Comparison of ENCODE assay signal across 8 mouse cellular contexts in the genomic region with DNA sequence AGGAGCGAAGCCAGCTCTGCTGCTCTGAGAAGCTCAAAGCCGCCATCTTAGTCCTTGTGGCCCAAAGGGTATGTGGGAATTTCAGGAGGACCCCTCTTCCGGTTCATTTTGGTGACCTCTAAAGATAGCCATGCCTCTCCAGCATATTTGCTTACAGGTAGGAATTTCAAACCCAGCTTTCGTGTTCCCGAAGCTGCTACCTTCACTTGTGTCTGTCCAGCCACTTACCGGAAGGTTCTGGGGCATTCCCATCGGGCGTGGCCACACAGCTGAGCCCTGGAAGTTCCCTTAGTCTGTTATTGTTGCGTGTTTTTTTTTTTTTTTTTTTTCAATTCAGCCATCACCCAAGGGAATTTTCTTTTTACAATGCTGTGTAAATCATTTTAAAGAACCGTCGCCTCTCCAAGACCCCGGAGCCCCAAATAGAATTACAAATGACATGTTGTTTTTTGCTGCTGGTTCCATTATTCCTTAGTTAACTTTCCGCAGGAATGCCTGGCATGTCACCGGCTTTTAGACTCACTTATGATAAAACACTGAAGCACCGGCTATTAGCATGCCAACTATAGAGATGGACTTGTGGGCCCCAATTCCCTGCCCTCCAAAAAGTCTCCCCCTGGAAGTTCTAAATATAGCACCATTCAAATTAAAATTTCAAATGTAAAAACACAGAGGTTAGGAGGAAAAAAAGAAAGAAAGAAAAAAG. TPM values are rescaled to one million over a fixed set of nuclear protein-coding genes. Genes with fewer than 3 reads are reported as not detected.
DNase-seq lines count a peak whose midpoint lies in the region; ATAC-seq and TF ChIP-seq lines count a peak whose summit lies in the region.

No protein-coding gene starts in this region.

- peaks cover 30% of the 10 kb centered on the region for H3K4me1 ChIP-seq in heart, embryonic 12.5 days (replicated peaks)
- H3K4me1 ChIP-seq in forebrain, embryonic 15.5 days = peaks cover 15% of the 10 kb centered on the region
- 0 out of 2 replicates have a peak, but pooled peaks cover 5% of the 10 kb centered on the region for H3K4me1 ChIP-seq in neural tube, embryonic 14.5 days (ENCODE audit: control insufficient read depth, insufficient read depth, low read length)
- no peaks in the 10 kb centered on the region for H3K4me1 ChIP-seq in thymus, adult 2 months (replicated peaks; ENCODE audit: control insufficient read depth, insufficient read depth, low read length)

- H3K4me2 ChIP-seq in heart, embryonic 12.5 days = peak overlapping the region; percentile 32; the same call in 1 of the 2 replicates
- H3K4me2 ChIP-seq in forebrain, embryonic 15.5 days (replicated peaks) = 0 out of 2 replicates have a peak overlapping the region, but pooled peaks have one; percentile 9
- H3K4me2 ChIP-seq in neural tube, embryonic 14.5 days (ENCODE audit: low read depth, low read length) = peak overlapping the region; percentile 9; the same call in 1 of the 2 replicates

- peak overlapping the region; percentile 93 for H3K27ac ChIP-seq in heart, embryonic 12.5 days (ENCODE audit: poor library complexity, severe bottlenecking)
- H3K27ac ChIP-seq in forebrain, embryonic 15.5 days (replicated peaks) = peak overlapping the region; percentile 67
- H3K27ac ChIP-seq in neural tube, embryonic 14.5 days (ENCODE audit: low read depth, low read length) = 0 out of 2 replicates have a peak overlapping the region, but pooled peaks have one; percentile 3
- H3K27ac ChIP-seq in thymus, adult 2 months (ENCODE audit: control insufficient read depth, insufficient read depth, low read length) = no peak overlapping the region; the same call in 1 of the 2 replicates

- no peak overlapping the region for H3K4me3 ChIP-seq in heart, embryonic 12.5 days
- no peak overlapping the region for H3K4me3 ChIP-seq in forebrain, embryonic 15.5 days
- no peak overlapping the region for H3K4me3 ChIP-seq in neural tube, embryonic 14.5 days (ENCODE audit: low read depth, low read length)
- no peak overlapping the region for H3K4me3 ChIP-seq in thymus, adult 2 months (ENCODE audit: control insufficient read depth, insufficient read depth, low read length)

- no peak for DNase-seq in heart, adult 9 months (ENCODE audit: low spot score in 2 of 2)
- DNase-seq in kidney, adult 9 months = peak; percentile 50
- no peak for DNase-seq in thymus, postnatal 4 days
- DNase-seq in thymus, adult 2 months = no peak
- no peak for DNase-seq in left cerebral cortex, postnatal 4 days

- ATAC-seq in heart, embryonic 12.5 days (ENCODE audit: insufficient number of reproducible peaks, low FRiP score) = no peak
- peak; percentile 59 for ATAC-seq in forebrain, embryonic 15.5 days (replicated peaks)
- ATAC-seq in neural tube, embryonic 14.5 days (ENCODE audit: low read depth) = peak; percentile 24; the same call in 1 of the 2 replicates

- no peaks in the 10 kb centered on the region for H3K27me3 ChIP-seq in heart, embryonic 12.5 days (replicated peaks)
- H3K27me3 ChIP-seq in forebrain, embryonic 15.5 days = peaks cover 5% of the 10 kb centered on the region; the same call in 1 of the 2 replicates
- H3K27me3 ChIP-seq in neural tube, embryonic 14.5 days (ENCODE audit: control insufficient read depth, insufficient read depth, low read length) = peaks cover 5% of the 10 kb centered on the region
- no peaks in the 10 kb centered on the region for H3K27me3 ChIP-seq in thymus, adult 2 months (ENCODE audit: control insufficient read depth, insufficient read depth, low read length)

- intact Hi-C loops in left cerebral cortex, postnatal 4 days (cut with DNase I) = no loop called here

- H3K9ac ChIP-seq in heart, embryonic 12.5 days = no peak overlapping the region
- no peak overlapping the region for H3K9ac ChIP-seq in forebrain, embryonic 15.5 days (replicated peaks)
- no peak overlapping the region for H3K9ac ChIP-seq in neural tube, embryonic 14.5 days (replicated peaks; ENCODE audit: low read depth, low read length)

- no peak for TF ChIP-seq CTCF in thymus, adult 2 months (IDR thresholded peaks at IDR 0.05; ENCODE audit: borderline replicate concordance, control insufficient read depth, extremely low read depth, insufficient read depth, low read length, poor library complexity)

- WGBS in heart, embryonic 12.5 days = 47% methylated on average over 15 of the region's 15 CpGs
- WGBS in forebrain, embryonic 15.5 days = 39% methylated on average over 15 of the region's 15 CpGs
- WGBS in neural tube, embryonic 14.5 days = 32% methylated on average over 15 of the region's 15 CpGs
- WGBS in thymus, adult 2 months = 90% methylated on average over 15 of the region's 15 CpGs

- TF ChIP-seq POLR2A in thymus, adult 2 months (IDR thresholded peaks at IDR 0.05; ENCODE audit: control insufficient read depth, extremely low read depth, insufficient read depth, low read length, poor library complexity) = no peak

- no peaks in the 10 kb centered on the region for H3K9me3 ChIP-seq in heart, embryonic 12.5 days (replicated peaks)
- H3K9me3 ChIP-seq in forebrain, embryonic 15.5 days = no peaks in the 10 kb centered on the region
- H3K9me3 ChIP-seq in neural tube, embryonic 14.5 days (ENCODE audit: control insufficient read depth, low read length) = no peaks in the 10 kb centered on the region

- H3K36me3 ChIP-seq in heart, embryonic 12.5 days = no peaks in the 10 kb centered on the region
- H3K36me3 ChIP-seq in forebrain, embryonic 15.5 days = no peaks in the 10 kb centered on the region
- no peaks in the 10 kb centered on the region for H3K36me3 ChIP-seq in neural tube, embryonic 14.5 days (ENCODE audit: control insufficient read depth, insufficient read depth, low read length)
- H3K36me3 ChIP-seq in thymus, adult 2 months (ENCODE audit: control insufficient read depth, insufficient read depth, low read length) = no peaks in the 10 kb centered on the region

RNA-seq across cellular contexts. Expression of gene Lamc2, which starts 5.1 kb away (rescaled TPM):
- 8.7 and 9.8 TPM in 2 replicates for polyA plus RNA-seq in heart, embryonic 12.5 days (2016; fragmentation: Nextera tagmentation; extraction: Ambion mirVana)
- 1.2 and 1.3 TPM in 2 replicates for polyA plus RNA-seq in forebrain, embryonic 15.5 days (2015; fragmentation: Nextera tagmentation; extraction: Ambion mirVana)
- polyA plus RNA-seq in neural tube, embryonic 14.5 days (2014; fragmentation: Nextera tagmentation; extraction: Ambion mirVana) = 1.4 and 1.5 TPM in 2 replicates
- polyA plus RNA-seq in thymus, adult 2 months (2012; rRNA removed) = 9.9 and 11.4 TPM in 2 replicates
- total RNA-seq in left cerebral cortex, postnatal 4 days (2021) = 1 to 10 TPM; 2.9 to 3.4 TPM
